Mouse (Mus musculus) neural tube, embryonic 13.5 days (tissue): ENCODE measurements at regions not wholly inside any gene's neighbourhood (a gene's known extent, or its start where the extent isn't known, plus 50 kb on each side); places are given as distances from the start of the nearest gene placed in this dataset.

Experiments
- ATAC-seq: fragments of 200-750 bp; cut with Nextera tagmentation; 2 replicates; pipeline ENCODE4 v1.8.0; 2017; ENCODE audit warnings: low read depth, mild to moderate bottlenecking, moderate TSS enrichment, moderate library complexity
- H3K27ac ChIP-seq: fragments of 300-500 bp; sonication (generic); replicated peaks from 2 replicates; pipeline ENCODE4 v1.5.1; 2015; ENCODE audit warnings: moderate library complexity, mild to moderate bottlenecking, inconsistent platforms
- H3K27me3 ChIP-seq: fragments of 300-500 bp; sonication (generic); 2 replicates; pipeline ENCODE4 v1.6.1; 2015; ENCODE audit warnings: mild to moderate bottlenecking, inconsistent platforms
- H3K36me3 ChIP-seq: fragments of 300-500 bp; sonication (generic); 2 replicates; pipeline ENCODE4 v1.6.1; 2015; ENCODE audit warnings: mild to moderate bottlenecking, inconsistent platforms
- H3K4me1 ChIP-seq: fragments of 300-500 bp; sonication (generic); replicated peaks from 2 replicates; pipeline ENCODE4 v1.6.1; 2015; ENCODE audit warnings: inconsistent platforms
- H3K4me2 ChIP-seq: fragments of 300-500 bp; sonication (generic); 2 replicates; pipeline ENCODE4 v1.6.1; 2015; ENCODE audit warnings: inconsistent platforms, mild to moderate bottlenecking, moderate library complexity
- H3K4me3 ChIP-seq: fragments of 300-500 bp; sonication (generic); 2 replicates; pipeline ENCODE4 v1.5.1; 2015; ENCODE audit warnings: mild to moderate bottlenecking, inconsistent platforms
- H3K9ac ChIP-seq: fragments of 300-500 bp; sonication (generic); 2 replicates; pipeline ENCODE4 v1.6.1; 2015; ENCODE audit warnings: moderate library complexity, mild to moderate bottlenecking, inconsistent platforms
- H3K9me3 ChIP-seq: fragments of 300-500 bp; sonication (generic); 2 replicates; pipeline ENCODE4 v1.6.1; 2016; ENCODE audit warnings: inconsistent platforms
- WGBS: fragments of 180-500 bp; shearing (Covaris S2); methylation state at CpG from one replicate; pipeline ENCODE4 v1.1.7; 2015; 5-methylcytosine and 5-hydroxymethylcytosine counted together

DNA sequence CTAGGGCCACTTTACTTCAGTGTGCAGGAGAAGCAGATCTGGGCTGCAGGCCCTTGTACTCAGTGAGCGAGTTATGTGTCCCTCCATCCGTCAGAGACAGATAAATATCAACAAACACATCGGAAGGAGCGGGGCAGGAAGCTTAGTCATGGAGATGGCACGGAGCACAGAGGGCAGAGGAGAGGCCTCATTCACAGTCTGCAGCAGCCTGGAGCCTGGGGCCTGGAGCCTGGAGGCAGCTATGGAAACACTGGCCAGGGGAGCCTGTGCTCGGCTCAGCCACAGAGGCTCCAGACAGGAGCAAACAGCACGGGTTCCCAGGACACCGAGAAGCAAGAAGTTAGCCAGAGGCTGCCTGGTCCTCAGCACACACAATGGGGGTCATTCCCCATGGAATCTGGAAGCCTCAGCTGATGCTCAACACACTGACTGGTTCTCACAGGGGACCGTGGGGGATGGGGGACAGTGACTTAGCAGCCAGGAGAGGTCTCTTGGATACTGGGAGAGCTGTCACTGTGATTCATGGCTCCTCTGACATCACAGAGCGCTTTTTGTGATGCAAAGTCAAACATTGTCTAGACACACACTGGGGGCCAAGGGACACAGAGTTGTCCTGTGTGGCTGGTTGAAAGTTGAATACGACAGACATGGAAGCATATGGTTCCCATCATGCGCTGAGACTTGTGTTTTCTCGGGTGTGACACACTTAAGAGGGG, 82.2 kb upstream of the Sulf2 start:
- WGBS: 12% methylated on average over 13 of the region's 13 CpGs
- no peaks in the 10 kb centered on the region for H3K9me3 ChIP-seq
- H3K36me3 ChIP-seq: no peaks in the 10 kb centered on the region
- peak overlapping the region; percentile 34; the same call in 1 of the 2 replicates for H3K9ac ChIP-seq
- ATAC-seq: peak; percentile 83
- peak overlapping the region; percentile 75 for H3K27ac ChIP-seq
- no peaks in the 10 kb centered on the region; the same call in 1 of the 2 replicates for H3K27me3 ChIP-seq
- H3K4me1 ChIP-seq: peaks cover 22% of the 10 kb centered on the region
- no peak overlapping the region for H3K4me2 ChIP-seq
- H3K4me3 ChIP-seq: no peak overlapping the region

DNA sequence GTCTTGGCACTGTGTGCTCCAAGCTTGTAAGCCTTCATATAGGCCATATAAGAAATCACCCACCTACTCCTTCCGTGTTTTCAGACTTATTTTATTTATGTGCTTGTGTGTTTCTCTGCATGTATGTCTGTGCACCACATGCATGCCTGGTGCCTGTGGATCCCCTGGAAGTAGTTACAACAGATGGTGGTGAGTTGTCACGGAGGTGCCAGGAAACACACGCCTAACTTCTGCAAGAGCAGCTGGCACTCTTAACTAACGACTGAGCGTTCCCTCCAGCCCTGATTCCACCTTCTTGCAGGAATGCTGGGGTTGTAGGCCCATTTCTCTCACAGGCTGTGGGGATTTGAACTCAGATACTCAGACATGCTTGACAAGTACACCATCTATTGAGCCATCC, 80.6 kb upstream of the Sulf2 start:
- Histone ChIP-seq H3K9ac (no peak overlapping the region), H3K4me3 (no peak overlapping the region), H3K27ac (no peak overlapping the region), H3K4me2 (no peak overlapping the region), H3K36me3 (no peaks in the 10 kb centered on the region), H3K9me3 (no peaks in the 10 kb centered on the region), H3K4me1 (peaks cover 17% of the 10 kb centered on the region), H3K27me3 (no peaks in the 10 kb centered on the region; the same call in 1 of the 2 replicates)
- WGBS: 80% methylated on average over 5 of the region's 5 CpGs
- no peak for ATAC-seq

DNA sequence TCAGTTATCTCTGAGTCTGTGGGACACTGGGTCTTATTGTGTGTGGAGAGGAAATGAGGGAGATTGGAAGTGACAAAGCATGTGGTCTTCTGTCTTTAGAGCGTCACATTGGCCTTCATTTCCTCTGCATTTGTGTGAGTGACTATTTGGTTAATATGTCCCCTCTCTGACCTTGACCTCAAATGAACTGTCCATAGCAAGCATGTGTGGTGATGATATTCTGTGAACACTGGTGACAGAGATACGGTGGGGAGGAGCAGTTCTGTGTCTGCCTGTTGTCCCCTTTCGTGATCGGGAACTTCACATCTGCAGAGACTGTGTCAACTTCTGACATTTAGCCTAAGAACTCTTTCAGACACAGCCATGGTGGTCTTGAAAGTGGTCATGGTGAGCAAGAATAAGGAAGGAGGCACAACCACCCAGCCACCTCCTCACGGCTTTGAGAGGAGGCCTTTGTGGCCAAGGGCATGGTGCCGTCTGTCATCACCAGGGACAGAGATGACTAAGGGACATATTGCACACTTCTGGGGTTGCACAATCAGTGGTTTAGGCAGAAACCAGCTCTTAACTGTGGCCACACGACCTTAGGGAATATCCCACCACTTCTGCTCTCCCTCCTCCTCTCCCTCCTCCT, 79.2 kb upstream of the Sulf2 start:
- no peak overlapping the region for H3K4me3 ChIP-seq
- peaks cover 17% of the 10 kb centered on the region for H3K4me1 ChIP-seq
- no peak overlapping the region for H3K4me2 ChIP-seq
- ATAC-seq: no peak
- H3K9ac ChIP-seq: no peak overlapping the region
- H3K36me3 ChIP-seq: no peaks in the 10 kb centered on the region
- 80% methylated on average over 7 of the region's 7 CpGs for WGBS
- peaks cover 6% of the 10 kb centered on the region for H3K27me3 ChIP-seq
- no peak overlapping the region for H3K27ac ChIP-seq
- no peaks in the 10 kb centered on the region for H3K9me3 ChIP-seq

DNA sequence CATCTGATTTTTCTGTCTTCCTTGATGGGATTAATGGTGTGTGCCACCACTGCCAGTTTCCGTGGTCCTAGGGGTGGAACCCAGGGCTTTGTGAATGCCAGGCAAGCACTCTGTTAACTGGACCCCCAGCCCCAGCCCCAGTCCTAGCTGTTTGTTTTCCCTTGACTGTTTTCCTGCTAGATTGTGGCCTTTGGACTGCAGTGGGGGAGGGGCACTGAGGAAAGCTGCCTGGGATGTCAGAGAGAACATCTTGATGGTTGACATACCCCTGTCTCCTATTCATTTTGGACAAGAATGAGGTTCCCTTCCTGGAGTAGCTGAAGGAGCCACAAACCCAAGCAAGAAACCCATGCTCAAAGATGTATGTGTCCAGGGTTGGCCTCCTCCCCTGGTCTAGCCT, 77.8 kb upstream of the Sulf2 start:
- Histone ChIP-seq H3K27ac (no peak overlapping the region), H3K4me2 (no peak overlapping the region), H3K4me1 (peaks cover 13% of the 10 kb centered on the region), H3K4me3 (no peak overlapping the region), H3K36me3 (no peaks in the 10 kb centered on the region), H3K9me3 (no peaks in the 10 kb centered on the region), H3K9ac (no peak overlapping the region), H3K27me3 (peaks cover 9% of the 10 kb centered on the region)
- ATAC-seq: no peak
- WGBS: 77% methylated on average over 1 of the region's 1 CpGs

DNA sequence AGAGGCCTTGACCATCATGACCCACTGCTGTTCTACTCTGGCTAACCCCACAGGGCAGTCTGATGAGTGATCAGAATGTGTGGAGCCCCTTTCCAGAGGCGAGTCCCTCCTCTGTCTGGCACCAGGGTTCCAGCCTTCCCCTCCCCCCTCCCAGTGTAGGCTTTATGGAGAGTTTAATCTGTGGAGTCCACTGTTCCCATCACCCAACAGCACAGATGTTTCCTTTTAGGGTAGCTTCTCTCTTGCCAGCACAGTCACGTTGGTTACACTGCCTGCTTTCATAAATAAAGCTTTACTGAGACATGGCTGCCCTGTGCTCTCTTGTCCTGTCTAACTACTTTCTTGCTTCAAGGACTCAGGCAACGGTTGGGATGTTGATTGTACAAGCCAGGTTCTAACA, 76.9 kb upstream of the Sulf2 start:
- peaks cover 9% of the 10 kb centered on the region for H3K27me3 ChIP-seq
- no peak for ATAC-seq
- H3K36me3 ChIP-seq: no peaks in the 10 kb centered on the region
- H3K4me3 ChIP-seq: no peak overlapping the region
- no peak overlapping the region for H3K4me2 ChIP-seq
- 45% methylated on average over 3 of the region's 3 CpGs for WGBS
- no peaks in the 10 kb centered on the region for H3K9me3 ChIP-seq
- peaks cover 4% of the 10 kb centered on the region for H3K4me1 ChIP-seq
- no peak overlapping the region for H3K27ac ChIP-seq
- no peak overlapping the region for H3K9ac ChIP-seq

DNA sequence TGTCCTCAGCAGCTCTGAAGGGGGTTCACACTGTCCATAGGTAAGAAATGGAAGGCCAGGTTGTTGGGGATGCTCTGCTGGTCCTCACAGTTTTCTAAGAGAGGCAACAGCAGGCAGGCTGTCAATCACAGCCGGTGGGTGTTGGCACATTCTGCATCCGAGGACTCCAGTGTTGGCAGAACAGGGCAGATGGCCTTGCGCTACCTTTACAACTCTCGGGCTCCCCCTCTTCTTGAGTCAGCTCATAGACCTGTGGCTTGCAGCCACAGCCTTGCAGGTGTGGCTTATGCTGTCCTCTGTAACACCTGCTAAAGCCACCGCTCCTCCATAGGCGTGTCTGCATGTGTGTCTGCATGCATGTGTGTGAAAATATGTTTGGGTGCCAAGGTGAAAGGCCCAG, 75.2 kb upstream of the Sulf2 start:
- 81% methylated on average over 6 of the region's 6 CpGs for WGBS
- Histone ChIP-seq H3K27ac (no peak overlapping the region), H3K27me3 (peaks cover 9% of the 10 kb centered on the region), H3K9me3 (0 out of 2 replicates have a peak, but pooled peaks cover 4% of the 10 kb centered on the region), H3K4me2 (no peak overlapping the region), H3K36me3 (no peaks in the 10 kb centered on the region), H3K4me1 (peaks cover 4% of the 10 kb centered on the region; the same call in 1 of the 2 replicates), H3K9ac (no peak overlapping the region), H3K4me3 (no peak overlapping the region)
- no peak for ATAC-seq

DNA sequence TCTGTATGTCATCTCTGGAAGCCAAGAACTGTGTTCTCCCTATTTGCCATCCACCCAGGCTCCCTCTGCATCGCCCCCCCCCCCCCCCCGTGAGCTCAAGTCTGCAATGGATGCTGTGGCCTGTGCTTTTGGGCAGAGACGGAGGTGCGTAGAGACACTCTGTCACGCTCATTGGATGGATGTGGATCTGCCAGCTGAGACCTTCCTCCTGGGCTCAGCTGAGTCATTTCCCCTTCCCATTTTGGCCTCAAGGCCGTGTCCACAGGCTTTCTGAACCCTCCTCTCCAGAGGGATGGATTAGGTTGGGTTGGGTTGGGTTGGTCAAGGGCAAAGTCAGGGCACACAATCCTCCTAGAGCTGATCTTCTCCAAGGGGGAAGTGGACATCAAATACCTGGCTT, 72.9 kb upstream of the Sulf2 start:
- H3K9ac ChIP-seq: no peak overlapping the region
- 76% methylated on average over 6 of the region's 6 CpGs for WGBS
- H3K36me3 ChIP-seq: no peaks in the 10 kb centered on the region
- no peak overlapping the region for H3K4me3 ChIP-seq
- peaks cover 11% of the 10 kb centered on the region for H3K27me3 ChIP-seq
- no peak overlapping the region for H3K27ac ChIP-seq
- no peak for ATAC-seq
- peaks cover 4% of the 10 kb centered on the region; the same call in 1 of the 2 replicates for H3K4me1 ChIP-seq
- H3K9me3 ChIP-seq: 0 out of 2 replicates have a peak, but pooled peaks cover 5% of the 10 kb centered on the region
- no peak overlapping the region for H3K4me2 ChIP-seq

DNA sequence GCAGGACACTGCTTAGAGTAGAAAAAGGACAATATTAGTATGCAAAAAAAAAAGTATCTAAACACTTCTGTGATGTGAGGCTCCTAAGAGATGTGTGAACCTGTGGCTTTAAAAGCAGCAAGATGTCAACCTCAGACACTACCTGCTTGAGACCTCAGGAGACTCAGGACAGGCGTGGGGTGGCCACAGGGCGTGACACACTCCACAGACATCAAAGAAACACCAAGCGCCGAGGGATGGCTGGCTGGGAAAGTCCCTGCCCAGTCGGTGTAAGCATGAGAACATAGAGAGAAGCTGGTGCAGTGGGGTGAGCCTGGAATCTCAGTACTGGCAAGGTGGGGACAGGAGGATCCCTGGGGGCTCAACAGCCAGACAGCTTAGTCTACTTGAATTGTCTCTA, 72.0 kb upstream of the Sulf2 start:
- Histone ChIP-seq H3K9ac (no peak overlapping the region), H3K27me3 (peaks cover 20% of the 10 kb centered on the region), H3K9me3 (0 out of 2 replicates have a peak, but pooled peaks cover 5% of the 10 kb centered on the region), H3K4me3 (no peak overlapping the region), H3K36me3 (no peaks in the 10 kb centered on the region), H3K27ac (no peak overlapping the region), H3K4me2 (no peak overlapping the region), H3K4me1 (peaks cover 4% of the 10 kb centered on the region; the same call in 1 of the 2 replicates)
- no peak for ATAC-seq
- 60% methylated on average over 5 of the region's 5 CpGs for WGBS

DNA sequence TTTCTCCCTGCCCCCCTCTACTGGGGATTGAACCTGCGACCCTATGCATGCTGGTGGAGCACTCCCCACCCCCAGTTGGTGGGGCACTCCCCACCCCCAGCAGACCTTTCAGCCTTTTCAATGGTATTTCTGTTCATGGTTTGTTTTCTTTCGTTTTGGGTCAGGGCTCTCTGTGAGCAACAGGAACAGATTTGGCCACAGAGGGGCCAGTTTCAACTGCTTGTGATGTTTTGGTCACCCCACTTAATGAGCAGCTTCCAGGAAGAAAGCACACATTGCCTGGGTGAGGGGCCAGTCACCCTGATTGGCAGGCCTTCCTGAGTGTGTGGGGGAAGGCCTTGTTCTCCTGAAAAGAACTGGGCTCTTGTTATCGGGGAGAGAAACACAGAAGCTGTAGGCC, 71.5 kb upstream of the Sulf2 start:
- Histone ChIP-seq H3K36me3 (no peaks in the 10 kb centered on the region), H3K4me1 (0 out of 2 replicates have a peak, but pooled peaks cover 4% of the 10 kb centered on the region), H3K27me3 (peaks cover 24% of the 10 kb centered on the region), H3K4me3 (no peak overlapping the region), H3K27ac (no peak overlapping the region), H3K9me3 (0 out of 2 replicates have a peak, but pooled peaks cover 5% of the 10 kb centered on the region), H3K4me2 (no peak overlapping the region), H3K9ac (no peak overlapping the region)
- no peak for ATAC-seq
- WGBS: 36% methylated on average over 3 of the region's 3 CpGs

DNA sequence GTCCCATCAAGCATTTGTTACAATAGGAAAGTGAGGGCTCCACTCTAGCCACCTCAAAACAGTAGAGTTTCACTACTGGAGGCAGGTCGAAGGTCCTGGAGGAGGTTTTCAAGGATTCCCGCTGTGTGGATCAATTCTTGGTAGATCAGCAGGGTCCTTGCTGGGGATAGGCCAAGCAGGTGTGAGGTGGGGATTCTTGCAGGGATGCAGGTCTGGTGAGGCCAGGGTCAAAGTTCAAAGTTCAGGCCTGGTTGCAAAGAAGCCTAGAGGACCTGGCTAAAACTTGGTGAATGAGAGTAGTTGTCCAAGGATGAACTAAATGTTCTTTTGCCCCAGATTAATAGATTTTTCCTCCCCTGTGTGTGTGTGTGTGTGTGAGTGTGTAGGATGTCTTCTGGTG, 70.9 kb upstream of the Sulf2 start:
- H3K9me3 ChIP-seq: 0 out of 2 replicates have a peak, but pooled peaks cover 5% of the 10 kb centered on the region
- H3K36me3 ChIP-seq: no peaks in the 10 kb centered on the region
- ATAC-seq: no peak
- 0 out of 2 replicates have a peak, but pooled peaks cover 4% of the 10 kb centered on the region for H3K4me1 ChIP-seq
- WGBS: 91% methylated on average over 2 of the region's 2 CpGs
- H3K27me3 ChIP-seq: peaks cover 24% of the 10 kb centered on the region
- no peak overlapping the region for H3K4me3 ChIP-seq
- H3K4me2 ChIP-seq: no peak overlapping the region
- H3K9ac ChIP-seq: no peak overlapping the region
- no peak overlapping the region for H3K27ac ChIP-seq

DNA sequence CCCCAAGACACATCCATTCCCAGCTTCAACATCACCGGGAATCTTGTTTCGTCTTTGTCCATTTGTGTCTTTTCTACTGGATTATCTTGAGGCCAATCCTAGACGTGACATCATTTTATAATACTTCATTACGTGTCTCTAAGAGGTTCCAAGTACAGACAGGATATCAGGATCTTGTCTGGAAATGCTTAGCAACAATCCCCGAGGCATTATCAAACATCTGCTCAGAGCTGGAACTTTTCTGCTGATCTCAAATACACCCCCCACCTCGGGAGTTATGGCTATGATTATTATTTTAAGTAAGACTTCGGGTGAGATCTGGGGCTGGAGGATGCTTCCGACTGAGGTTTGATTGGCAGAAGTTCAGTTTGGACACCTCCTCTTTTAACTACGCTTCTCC, 69.9 kb upstream of the Sulf2 start:
- Histone ChIP-seq H3K27ac (no peak overlapping the region), H3K4me2 (no peak overlapping the region), H3K9me3 (0 out of 2 replicates have a peak, but pooled peaks cover 5% of the 10 kb centered on the region), H3K4me3 (no peak overlapping the region), H3K9ac (no peak overlapping the region), H3K36me3 (no peaks in the 10 kb centered on the region), H3K4me1 (0 out of 2 replicates have a peak, but pooled peaks cover 4% of the 10 kb centered on the region), H3K27me3 (peaks cover 20% of the 10 kb centered on the region)
- 87% methylated on average over 9 of the region's 9 CpGs for WGBS
- no peak for ATAC-seq

DNA sequence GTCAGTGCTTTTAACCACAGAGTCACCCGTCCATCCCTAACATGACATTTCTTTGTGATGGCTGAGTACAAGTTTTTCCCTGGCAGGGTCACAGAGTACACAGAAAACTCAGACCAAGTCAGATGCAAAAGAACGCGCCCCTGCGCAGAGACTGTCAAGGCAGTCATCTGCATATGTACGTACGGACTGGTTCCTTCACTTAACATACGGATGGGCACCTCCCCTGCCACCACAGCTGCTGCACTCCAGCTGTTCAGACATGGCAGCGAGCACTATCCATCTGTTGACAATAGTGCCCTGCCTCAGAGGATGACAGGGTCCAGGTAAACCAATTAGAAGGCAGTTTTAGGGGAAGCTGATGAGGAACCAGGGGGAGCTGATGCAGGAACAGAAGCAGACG, 63.3 kb upstream of the Sulf2 start:
- 76% methylated on average over 9 of the region's 9 CpGs for WGBS
- ATAC-seq: no peak

More for the DNA sequence above, 63.3 kb upstream of the Sulf2 start:
- Histone ChIP-seq H3K27ac (no peak overlapping the region), H3K4me1 (peaks cover 27% of the 10 kb centered on the region), H3K27me3 (peaks cover 66% of the 10 kb centered on the region), H3K4me2 (no peak overlapping the region), H3K4me3 (no peak overlapping the region), H3K36me3 (no peaks in the 10 kb centered on the region), H3K9me3 (no peaks in the 10 kb centered on the region), H3K9ac (no peak overlapping the region)
